Mouse (Mus musculus): Measurements from ENCODE around the gene Slc6a15. TPM values are rescaled to one million over a fixed set of nuclear protein-coding genes. Genes with fewer than 3 reads are reported as not detected.

The Slc6a15 gene
- polyA plus RNA-seq (2016; fragmentation: Nextera tagmentation; extraction: Ambion mirVana), result 5.0 and 6.8 TPM in 2 replicates

GRCm38 (mm10) chr10:103367371-103368295 lies at the start of gene Slc6a15:
Slc6a15 (plus strand) TSS chr10:103367783.
- under 1% methylated on average over 43 of the region's 43 CpGs for WGBS
- H3K36me3 ChIP-seq, result no peaks in the 10 kb centered on the region
- peak within 1 kb of the TSS; percentile 98 for H3K4me2 ChIP-seq (replicated peaks)
- peaks cover 9% of the 10 kb centered on the region; the same call in 1 of the 2 replicates for H3K27me3 ChIP-seq
- no peaks in the 10 kb centered on the region for H3K4me1 ChIP-seq
- H3K9me3 ChIP-seq, result no peaks in the 10 kb centered on the region
- peak within 1 kb of the TSS; percentile 51 for H3K4me3 ChIP-seq
- H3K9ac ChIP-seq, result peak within 1 kb of the TSS; percentile 50
- H3K27ac ChIP-seq, result no peak within 1 kb of the TSS
- ATAC-seq (ENCODE audit: insufficient number of reproducible peaks, insufficient read depth, low FRiP score, low TSS enrichment), result peak; percentile 77

GRCm38 (mm10) chr10:103321941-103322340 lies 45.6 kb upstream of the Slc6a15 start:
- WGBS, result 67% methylated on average over 3 of the region's 3 CpGs
- Histone ChIP-seq H3K27me3 (no peaks in the 10 kb centered on the region), H3K27ac (no peak overlapping the region), H3K4me1 (no peaks in the 10 kb centered on the region), H3K36me3 (no peaks in the 10 kb centered on the region), H3K4me3 (no peak overlapping the region), H3K9ac (no peak overlapping the region), H3K4me2 (replicated peaks) (no peak overlapping the region), H3K9me3 (no peaks in the 10 kb centered on the region)
- ATAC-seq (ENCODE audit: insufficient number of reproducible peaks, insufficient read depth, low FRiP score, low TSS enrichment), result no peak

GRCm38 (mm10) chr10:103323386-103323785 lies 44.2 kb upstream of the Slc6a15 start:
- Histone ChIP-seq H3K9me3 (no peaks in the 10 kb centered on the region), H3K4me3 (no peak overlapping the region), H3K4me1 (no peaks in the 10 kb centered on the region), H3K9ac (no peak overlapping the region), H3K27ac (no peak overlapping the region), H3K36me3 (no peaks in the 10 kb centered on the region), H3K4me2 (replicated peaks) (no peak overlapping the region), H3K27me3 (no peaks in the 10 kb centered on the region)
- ATAC-seq (ENCODE audit: insufficient number of reproducible peaks, insufficient read depth, low FRiP score, low TSS enrichment), result no peak
- 84% methylated on average over 3 of the region's 3 CpGs for WGBS

- no peaks in the 10 kb centered on the region for H3K36me3 ChIP-seq
- ATAC-seq (ENCODE audit: insufficient number of reproducible peaks, insufficient read depth, low FRiP score, low TSS enrichment), result no peak
- H3K4me3 ChIP-seq, result no peak overlapping the region
- no peak overlapping the region for H3K4me2 ChIP-seq (replicated peaks)
- H3K9me3 ChIP-seq, result no peaks in the 10 kb centered on the region
- no peak overlapping the region for H3K27ac ChIP-seq
- H3K27me3 ChIP-seq, result no peaks in the 10 kb centered on the region
- no peaks in the 10 kb centered on the region for H3K4me1 ChIP-seq
- no peak overlapping the region for H3K9ac ChIP-seq
- WGBS, result 91% methylated on average over 1 of the region's 1 CpGs
Measured at GRCm38 (mm10) chr10:103334306-103334705, 33.3 kb upstream of the Slc6a15 start.

GRCm38 (mm10) chr10:103339928-103340327 lies 27.7 kb upstream of the Slc6a15 start:
- 79% methylated on average over 5 of the region's 5 CpGs for WGBS
- no peak overlapping the region for H3K9ac ChIP-seq
- no peaks in the 10 kb centered on the region for H3K9me3 ChIP-seq
- ATAC-seq (ENCODE audit: insufficient number of reproducible peaks, insufficient read depth, low FRiP score, low TSS enrichment), result no peak
- H3K4me3 ChIP-seq, result no peak overlapping the region
- no peaks in the 10 kb centered on the region for H3K4me1 ChIP-seq
- no peak overlapping the region for H3K27ac ChIP-seq
- H3K27me3 ChIP-seq, result no peaks in the 10 kb centered on the region
- no peaks in the 10 kb centered on the region for H3K36me3 ChIP-seq
- no peak overlapping the region for H3K4me2 ChIP-seq (replicated peaks)

- 71% methylated on average over 2 of the region's 2 CpGs for WGBS
Measured at GRCm38 (mm10) chr10:103346797-103347196, 20.8 kb upstream of the Slc6a15 start.

GRCm38 (mm10) chr10:103368296-103369080 lies 905 bp downstream of the Slc6a15 start:
- Histone ChIP-seq H3K4me1 (no peaks in the 10 kb centered on the region), H3K4me3 (peak overlapping the region; percentile 51), H3K9ac (peak overlapping the region; percentile 50), H3K9me3 (no peaks in the 10 kb centered on the region), H3K36me3 (no peaks in the 10 kb centered on the region), H3K4me2 (replicated peaks) (peak overlapping the region; percentile 98), H3K27me3 (0 out of 2 replicates have a peak, but pooled peaks cover 7% of the 10 kb centered on the region), H3K27ac (no peak overlapping the region)
- under 1% methylated on average over 37 of the region's 37 CpGs for WGBS
- ATAC-seq (ENCODE audit: insufficient number of reproducible peaks, insufficient read depth, low FRiP score, low TSS enrichment), result 0 out of 2 replicates have a peak, but pooled peaks have one; percentile 19

More at GRCm38 (mm10) chr10:103346797-103347196, 20.8 kb upstream of the Slc6a15 start:
- no peak for ATAC-seq (ENCODE audit: insufficient number of reproducible peaks, insufficient read depth, low FRiP score, low TSS enrichment)
- Histone ChIP-seq H3K4me3 (no peak overlapping the region), H3K9me3 (no peaks in the 10 kb centered on the region), H3K4me1 (no peaks in the 10 kb centered on the region), H3K27me3 (no peaks in the 10 kb centered on the region), H3K27ac (no peak overlapping the region), H3K4me2 (replicated peaks) (no peak overlapping the region), H3K36me3 (no peaks in the 10 kb centered on the region), H3K9ac (no peak overlapping the region)

- H3K4me1 ChIP-seq, result no peaks in the 10 kb centered on the region
- no peaks in the 10 kb centered on the region for H3K36me3 ChIP-seq
- peak overlapping the region; percentile 50; the same call in 1 of the 2 replicates for H3K9ac ChIP-seq
- H3K4me2 ChIP-seq (replicated peaks), result peak overlapping the region; percentile 98
- no peaks in the 10 kb centered on the region for H3K9me3 ChIP-seq
- H3K27ac ChIP-seq, result no peak overlapping the region
- 0 out of 2 replicates have a peak, but pooled peaks cover 7% of the 10 kb centered on the region for H3K27me3 ChIP-seq
- 0% methylated on average over 8 of the region's 8 CpGs for WGBS
- H3K4me3 ChIP-seq, result peak overlapping the region; percentile 51
- peak; percentile 86; the same call in 1 of the 2 replicates for ATAC-seq (ENCODE audit: insufficient number of reproducible peaks, insufficient read depth, low FRiP score, low TSS enrichment)
Measured at GRCm38 (mm10) chr10:103369081-103369420, 1.5 kb downstream of the Slc6a15 start.

- H3K27me3 ChIP-seq, result no peaks in the 10 kb centered on the region
- no peak for ATAC-seq (ENCODE audit: insufficient number of reproducible peaks, insufficient read depth, low FRiP score, low TSS enrichment)
- no peaks in the 10 kb centered on the region for H3K9me3 ChIP-seq
- no peaks in the 10 kb centered on the region for H3K4me1 ChIP-seq
- H3K4me3 ChIP-seq, result no peak overlapping the region
- H3K36me3 ChIP-seq, result no peaks in the 10 kb centered on the region
- no peak overlapping the region for H3K9ac ChIP-seq
- no peak overlapping the region for H3K27ac ChIP-seq
- H3K4me2 ChIP-seq (replicated peaks), result no peak overlapping the region
- 16% methylated on average over 4 of the region's 4 CpGs for WGBS
Measured at GRCm38 (mm10) chr10:103402171-103402570, 34.6 kb downstream of the Slc6a15 start.

- Histone ChIP-seq H3K27ac (no peak overlapping the region), H3K9me3 (no peaks in the 10 kb centered on the region), H3K4me3 (no peak overlapping the region), H3K4me2 (replicated peaks) (no peak overlapping the region), H3K36me3 (no peaks in the 10 kb centered on the region), H3K4me1 (no peaks in the 10 kb centered on the region), H3K9ac (no peak overlapping the region), H3K27me3 (no peaks in the 10 kb centered on the region)
- 72% methylated on average over 1 of the region's 1 CpGs for WGBS
- ATAC-seq (ENCODE audit: insufficient number of reproducible peaks, insufficient read depth, low FRiP score, low TSS enrichment), result no peak
Measured at GRCm38 (mm10) chr10:103427717-103428116, 60.1 kb downstream of the Slc6a15 start.

- H3K27me3 ChIP-seq, result no peaks in the 10 kb centered on the region
- H3K4me3 ChIP-seq, result no peak overlapping the region
- WGBS, result 83% methylated on average over 2 of the region's 2 CpGs
- no peak for ATAC-seq (ENCODE audit: insufficient number of reproducible peaks, insufficient read depth, low FRiP score, low TSS enrichment)
- H3K4me2 ChIP-seq (replicated peaks), result no peak overlapping the region
- H3K27ac ChIP-seq, result no peak overlapping the region
- H3K9me3 ChIP-seq, result no peaks in the 10 kb centered on the region
- no peak overlapping the region for H3K9ac ChIP-seq
- no peaks in the 10 kb centered on the region; the same call in 1 of the 2 replicates for H3K4me1 ChIP-seq
- no peaks in the 10 kb centered on the region for H3K36me3 ChIP-seq
Measured at GRCm38 (mm10) chr10:103442588-103442987, 75.0 kb downstream of the Slc6a15 start.

Data from embryonic facial prominence, embryonic 12.5 days (tissue).